Mouse (Mus musculus) G1E (cell line): Measurements from ENCODE around the gene Gli1.

ENCODE experiments used
- CTCF ChIP-seq: IDR thresholded peaks from 2 replicates; pipeline ENCODE4 v1.5.1; 2012; ENCODE audit warnings: low read depth, low read length, inconsistent platforms, mixed read lengths
- GATA1 ChIP-seq: IDR thresholded peaks from 2 replicates; pipeline ENCODE4 v1.6.1; 2012; ENCODE audit warnings: borderline replicate concordance, low read length, inconsistent platforms, mixed read lengths
- GATA2 ChIP-seq: IDR thresholded peaks from 2 replicates; pipeline ENCODE4 v1.6.1; 2012; ENCODE audit warnings: low read depth, low read length, inconsistent platforms, borderline replicate concordance
- POLR2AphosphoS5 ChIP-seq: IDR thresholded peaks from 2 replicates; pipeline ENCODE4 v1.6.1; 2012; ENCODE audit warnings: low read depth, low read length, inconsistent platforms; ENCODE audit not compliant: insufficient replicate concordance
- TAL1 ChIP-seq: conservative IDR thresholded peaks from 2 replicates; pipeline ENCODE4 v1.6.1; 2012; ENCODE audit warnings: low read depth, low read length, inconsistent platforms, mixed read lengths

GRCm38 (mm10) chr10:127340577-127341359, 1.0 kb downstream of the Gli1 start:
- no peak for TF ChIP-seq TAL1
- TF ChIP-seq CTCF = no peak
- TF ChIP-seq GATA1 = no peak
- TF ChIP-seq GATA2 = no peak
- no peak for TF ChIP-seq POLR2AphosphoS5
